Mouse (Mus musculus) stomach, embryonic 14.5 days (tissue): ENCODE measurements around the gene Mast4. TPM values are rescaled to one million over a fixed set of nuclear protein-coding genes. Genes with fewer than 3 reads are reported as not detected.

ENCODE experiments used
- ATAC-seq: fragments of 200-750 bp; cut with Nextera tagmentation; 2 replicates; pipeline ENCODE4 v1.8.0; 2017; ENCODE audit warnings: low read depth, moderate TSS enrichment; ENCODE audit not compliant: insufficient number of reproducible peaks, insufficient read depth, low FRiP score
- H3K27ac ChIP-seq: fragments of 300-500 bp; sonication (generic); 2 replicates; pipeline ENCODE4 v1.5.1; 2014; ENCODE audit warnings: mild to moderate bottlenecking, low read length, moderate library complexity, mixed read lengths
- H3K27me3 ChIP-seq: fragments of 300-500 bp; sonication (generic); 2 replicates; pipeline ENCODE4 v1.6.1; 2014; ENCODE audit warnings: low read length, control low read depth, mixed read lengths; ENCODE audit not compliant: control insufficient read depth, insufficient read depth
- H3K36me3 ChIP-seq: fragments of 300-500 bp; sonication (generic); 2 replicates; pipeline ENCODE4 v1.6.1; 2014; ENCODE audit warnings: mild to moderate bottlenecking, control low read depth, low read length, moderate library complexity, mixed read lengths; ENCODE audit not compliant: control insufficient read depth, insufficient read depth
- H3K4me1 ChIP-seq: fragments of 300-500 bp; sonication (generic); 2 replicates; pipeline ENCODE4 v1.6.1; 2014; ENCODE audit warnings: low read length, control low read depth, mixed read lengths; ENCODE audit not compliant: control insufficient read depth, insufficient read depth
- H3K4me2 ChIP-seq: fragments of 300-500 bp; sonication (generic); replicated peaks from 2 replicates; pipeline ENCODE4 v1.6.1; 2014; ENCODE audit warnings: low read depth, low read length, control low read depth
- H3K4me3 ChIP-seq: fragments of 300-500 bp; sonication (generic); 2 replicates; pipeline ENCODE4 v1.5.1; 2014; ENCODE audit warnings: low read depth, low read length, control low read depth
- H3K9ac ChIP-seq: fragments of 300-500 bp; sonication (generic); replicated peaks from 2 replicates; pipeline ENCODE4 v1.6.1; 2014; ENCODE audit warnings: low read depth, mild to moderate bottlenecking, control low read depth, low read length, moderate library complexity, mixed read lengths
- H3K9me3 ChIP-seq: fragments of 300-500 bp; sonication (generic); 2 replicates; pipeline ENCODE4 v1.6.1; 2016; ENCODE audit warnings: low read depth, low read length, control low read depth; ENCODE audit not compliant: control insufficient read depth
- WGBS: fragments of 180-500 bp; shearing (Covaris S2); extraction: QIAGEN DNeasy Blood & Tissue Kit; methylation state at CpG from one replicate; pipeline ENCODE4 v1.1.7; 2014; 5-methylcytosine and 5-hydroxymethylcytosine counted together
- polyA plus RNA-seq: library from polyadenylated mRNA; unstranded; fragments of >200 nt; fragmentation: Nextera tagmentation; extraction: Ambion mirVana; gene quantifications from 2 replicates; pipeline ENCODE4 v1.2.1, GENCODE M21; 2014

Gene Mast4
- polyA plus RNA-seq, 1 experiment from 2014 or later: 48.0 TPM

GRCm38 (mm10) chr13:102768512-102768911 lies 565.8 kb downstream of the Mast4 start:
- Histone ChIP-seq H3K9ac (no peak overlapping the region), H3K36me3 (peaks cover 14% of the 10 kb centered on the region; the same call in 1 of the 2 replicates), H3K9me3 (no peaks in the 10 kb centered on the region)

GRCm38 (mm10) chr13:102767110-102767509 lies 567.2 kb downstream of the Mast4 start:
- no peak overlapping the region for H3K4me3 ChIP-seq
- H3K27me3 ChIP-seq: no peaks in the 10 kb centered on the region
- ATAC-seq: no peak
- no peak overlapping the region for H3K4me2 ChIP-seq
- 86% methylated on average over 7 of the region's 7 CpGs for WGBS
- no peak overlapping the region for H3K27ac ChIP-seq
- no peaks in the 10 kb centered on the region for H3K4me1 ChIP-seq
- no peaks in the 10 kb centered on the region for H3K9me3 ChIP-seq
- H3K9ac ChIP-seq: no peak overlapping the region
- peaks cover 14% of the 10 kb centered on the region; the same call in 1 of the 2 replicates for H3K36me3 ChIP-seq

More at GRCm38 (mm10) chr13:102768512-102768911, 565.8 kb downstream of the Mast4 start:
- H3K4me3 ChIP-seq: no peak overlapping the region
- H3K27me3 ChIP-seq: no peaks in the 10 kb centered on the region
- no peaks in the 10 kb centered on the region for H3K4me1 ChIP-seq
- H3K27ac ChIP-seq: no peak overlapping the region
- no peak for ATAC-seq
- H3K4me2 ChIP-seq: no peak overlapping the region
- 92% methylated on average over 11 of the region's 11 CpGs for WGBS

- Histone ChIP-seq H3K4me3 (no peak overlapping the region), H3K4me1 (no peaks in the 10 kb centered on the region), H3K9ac (no peak overlapping the region), H3K36me3 (peaks cover 19% of the 10 kb centered on the region; the same call in 1 of the 2 replicates), H3K9me3 (no peaks in the 10 kb centered on the region), H3K27ac (no peak overlapping the region), H3K4me2 (no peak overlapping the region), H3K27me3 (no peaks in the 10 kb centered on the region)
- WGBS: 89% methylated on average over 11 of the region's 11 CpGs
- ATAC-seq: no peak
Measured at GRCm38 (mm10) chr13:102765216-102765615, 569.1 kb downstream of the Mast4 start.

GRCm38 (mm10) chr13:102764218-102764617 lies 570.1 kb downstream of the Mast4 start:
- H3K27ac ChIP-seq: no peak overlapping the region
- peaks cover 22% of the 10 kb centered on the region; the same call in 1 of the 2 replicates for H3K36me3 ChIP-seq
- no peaks in the 10 kb centered on the region for H3K9me3 ChIP-seq
- H3K4me1 ChIP-seq: no peaks in the 10 kb centered on the region
- no peak overlapping the region for H3K4me3 ChIP-seq
- no peaks in the 10 kb centered on the region for H3K27me3 ChIP-seq
- 86% methylated on average over 1 of the region's 1 CpGs for WGBS
- no peak overlapping the region for H3K9ac ChIP-seq
- ATAC-seq: no peak
- H3K4me2 ChIP-seq: no peak overlapping the region

GRCm38 (mm10) chr13:102762203-102762602 lies 572.1 kb downstream of the Mast4 start:
- H3K4me3 ChIP-seq: no peak overlapping the region
- no peaks in the 10 kb centered on the region for H3K27me3 ChIP-seq
- H3K4me2 ChIP-seq: no peak overlapping the region
- no peak overlapping the region for H3K9ac ChIP-seq
- 90% methylated on average over 10 of the region's 10 CpGs for WGBS
- H3K9me3 ChIP-seq: no peaks in the 10 kb centered on the region
- peaks cover 38% of the 10 kb centered on the region for H3K36me3 ChIP-seq
- no peaks in the 10 kb centered on the region for H3K4me1 ChIP-seq
- no peak for ATAC-seq
- H3K27ac ChIP-seq: no peak overlapping the region

- Histone ChIP-seq H3K9ac (no peak overlapping the region), H3K4me1 (no peaks in the 10 kb centered on the region), H3K4me3 (no peak overlapping the region), H3K27ac (no peak overlapping the region), H3K4me2 (no peak overlapping the region), H3K27me3 (no peaks in the 10 kb centered on the region), H3K9me3 (no peaks in the 10 kb centered on the region), H3K36me3 (peaks cover 38% of the 10 kb centered on the region)
- no peak for ATAC-seq
- 77% methylated on average over 9 of the region's 9 CpGs for WGBS
Measured at GRCm38 (mm10) chr13:102761410-102761809, 572.9 kb downstream of the Mast4 start.

GRCm38 (mm10) chr13:102758021-102758420 lies 576.3 kb downstream of the Mast4 start:
- H3K4me2 ChIP-seq: no peak overlapping the region
- no peaks in the 10 kb centered on the region for H3K9me3 ChIP-seq
- ATAC-seq: no peak
- no peak overlapping the region for H3K9ac ChIP-seq
- no peak overlapping the region for H3K27ac ChIP-seq
- no peaks in the 10 kb centered on the region for H3K4me1 ChIP-seq
- whole genome bisulfite sequencing: 97% methylated on average over 6 of the region's 6 CpGs
- peaks cover 26% of the 10 kb centered on the region for H3K36me3 ChIP-seq
- no peak overlapping the region for H3K4me3 ChIP-seq
- H3K27me3 ChIP-seq: no peaks in the 10 kb centered on the region

GRCm38 (mm10) chr13:102756071-102756470 lies 578.2 kb downstream of the Mast4 start:
- Histone ChIP-seq H3K4me3 (no peak overlapping the region), H3K9me3 (no peaks in the 10 kb centered on the region), H3K27me3 (no peaks in the 10 kb centered on the region), H3K4me2 (no peak overlapping the region), H3K4me1 (no peaks in the 10 kb centered on the region), H3K9ac (no peak overlapping the region), H3K36me3 (peaks cover 28% of the 10 kb centered on the region), H3K27ac (no peak overlapping the region)
- no peak for ATAC-seq
- 84% methylated on average over 8 of the region's 8 CpGs for WGBS

GRCm38 (mm10) chr13:102755124-102755523 lies 579.2 kb downstream of the Mast4 start:
- no peak for ATAC-seq
- no peak overlapping the region for H3K9ac ChIP-seq
- no peaks in the 10 kb centered on the region for H3K27me3 ChIP-seq
- H3K4me1 ChIP-seq: no peaks in the 10 kb centered on the region
- no peak overlapping the region for H3K4me3 ChIP-seq
- WGBS: 93% methylated on average over 8 of the region's 8 CpGs
- no peaks in the 10 kb centered on the region for H3K9me3 ChIP-seq
- H3K36me3 ChIP-seq: peaks cover 25% of the 10 kb centered on the region
- no peak overlapping the region for H3K4me2 ChIP-seq
- no peak overlapping the region for H3K27ac ChIP-seq
